Mouse (Mus musculus): ENCODE data around the gene Sema4b. TPM values are rescaled to one million over a fixed set of nuclear protein-coding genes. Genes with fewer than 3 reads are reported as not detected.

Gene Sema4b
- 41.3 and 42.9 TPM in 2 replicates for total RNA-seq (2017)

GRCm38 (mm10) chr7:80186531-80187296 lies at the start of gene Sema4b:
Sema4b (plus strand) TSS chr7:80186841.
- ATAC-seq (ENCODE audit: extremely low read depth, insufficient number of reproducible peaks, low FRiP score, poor library complexity, severe bottlenecking) = peak; percentile 50

GRCm38 (mm10) chr7:80138375-80138774 lies 48.3 kb upstream of the Sema4b start:
- no peak for ATAC-seq (ENCODE audit: extremely low read depth, insufficient number of reproducible peaks, low FRiP score, poor library complexity, severe bottlenecking)

GRCm38 (mm10) chr7:80140815-80141214 lies 45.8 kb upstream of the Sema4b start:
- peak; percentile 70 for ATAC-seq (ENCODE audit: extremely low read depth, insufficient number of reproducible peaks, low FRiP score, poor library complexity, severe bottlenecking)

GRCm38 (mm10) chr7:80143331-80144273 lies 43.0 kb upstream of the Sema4b start:
- ATAC-seq (ENCODE audit: extremely low read depth, insufficient number of reproducible peaks, low FRiP score, poor library complexity, severe bottlenecking) = peak; percentile 89

GRCm38 (mm10) chr7:80144695-80145094 lies 41.9 kb upstream of the Sema4b start:
- no peak for ATAC-seq (ENCODE audit: extremely low read depth, insufficient number of reproducible peaks, low FRiP score, poor library complexity, severe bottlenecking)

DNA sequence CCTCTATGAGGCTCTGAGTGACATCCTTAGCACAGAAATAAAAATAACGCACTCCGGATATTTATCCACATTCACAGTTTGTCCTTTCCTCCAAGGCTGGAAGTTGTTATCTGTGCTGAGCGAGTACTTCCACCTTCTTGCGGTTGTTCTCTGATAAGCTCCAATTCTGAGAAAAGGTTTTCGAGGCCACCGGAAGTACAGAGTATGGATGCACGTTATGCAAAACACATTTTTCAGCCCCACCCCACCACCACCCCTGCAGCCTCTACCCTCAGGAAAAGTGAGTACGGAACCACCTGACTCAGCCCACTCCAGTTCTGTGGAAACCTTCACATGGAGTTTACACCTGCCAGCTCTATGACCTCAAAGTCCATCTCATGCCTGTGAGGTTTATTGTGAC lies 40.6 kb upstream of the Sema4b start:
- no peak for ATAC-seq (ENCODE audit: extremely low read depth, insufficient number of reproducible peaks, low FRiP score, poor library complexity, severe bottlenecking)

DNA sequence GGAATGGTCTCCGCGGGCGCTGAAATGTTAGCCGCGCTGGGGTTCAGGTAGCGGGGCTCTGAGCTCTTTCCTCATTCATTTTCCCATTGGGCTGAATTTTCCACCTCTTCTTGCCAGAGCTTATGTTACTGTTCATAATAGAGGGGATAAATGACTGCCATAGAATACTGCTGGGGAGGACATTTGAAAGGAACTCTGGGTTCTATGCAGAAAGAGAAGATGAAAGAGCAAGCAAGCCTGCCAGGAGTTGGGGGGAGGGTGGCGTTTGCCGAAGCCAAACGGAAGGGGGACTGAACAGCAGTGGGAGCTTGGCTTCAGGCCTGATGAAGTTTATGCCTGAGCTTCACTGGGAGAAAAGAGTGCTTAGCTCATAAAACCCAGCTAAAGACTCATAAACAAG lies 37.3 kb upstream of the Sema4b start:
- no peak for ATAC-seq (ENCODE audit: extremely low read depth, insufficient number of reproducible peaks, low FRiP score, poor library complexity, severe bottlenecking)

GRCm38 (mm10) chr7:80152152-80152551 lies 34.5 kb upstream of the Sema4b start:
- ATAC-seq (ENCODE audit: extremely low read depth, insufficient number of reproducible peaks, low FRiP score, poor library complexity, severe bottlenecking) = no peak

- ATAC-seq (ENCODE audit: extremely low read depth, insufficient number of reproducible peaks, low FRiP score, poor library complexity, severe bottlenecking) = no peak
These were observed 33.9 kb upstream of the Sema4b start for GRCm38 (mm10) chr7:80152756-80153155.

- ATAC-seq (ENCODE audit: extremely low read depth, insufficient number of reproducible peaks, low FRiP score, poor library complexity, severe bottlenecking) = peak; percentile 73
These were observed 32.0 kb upstream of the Sema4b start for GRCm38 (mm10) chr7:80154689-80155088.

DNA sequence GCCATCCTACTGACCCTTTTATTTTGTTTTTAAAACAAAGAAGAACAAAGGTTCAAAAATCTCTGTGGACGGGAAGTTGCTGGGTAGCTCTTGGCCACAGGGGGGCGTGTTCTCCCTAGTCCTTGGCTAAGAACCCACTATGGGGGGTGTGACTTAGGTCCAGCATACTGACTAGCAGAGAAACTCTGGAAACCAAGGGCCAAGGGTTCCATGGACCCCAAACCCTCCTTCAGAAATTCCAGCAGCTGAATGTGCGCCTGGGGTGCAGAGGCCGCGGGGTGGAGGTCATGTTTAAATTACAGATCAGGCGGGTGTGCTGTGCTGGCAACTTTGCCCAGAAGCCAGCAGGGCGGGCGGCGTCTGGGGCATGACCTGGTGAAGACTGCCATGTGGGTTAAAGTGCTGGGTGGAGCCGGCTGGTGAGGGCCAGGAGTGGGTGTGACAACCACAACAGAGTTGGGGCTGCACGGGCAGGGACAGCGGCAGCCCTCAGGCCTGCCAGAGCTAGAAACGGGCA lies 29.9 kb upstream of the Sema4b start:
- ATAC-seq (ENCODE audit: extremely low read depth, insufficient number of reproducible peaks, low FRiP score, poor library complexity, severe bottlenecking) = no peak

DNA sequence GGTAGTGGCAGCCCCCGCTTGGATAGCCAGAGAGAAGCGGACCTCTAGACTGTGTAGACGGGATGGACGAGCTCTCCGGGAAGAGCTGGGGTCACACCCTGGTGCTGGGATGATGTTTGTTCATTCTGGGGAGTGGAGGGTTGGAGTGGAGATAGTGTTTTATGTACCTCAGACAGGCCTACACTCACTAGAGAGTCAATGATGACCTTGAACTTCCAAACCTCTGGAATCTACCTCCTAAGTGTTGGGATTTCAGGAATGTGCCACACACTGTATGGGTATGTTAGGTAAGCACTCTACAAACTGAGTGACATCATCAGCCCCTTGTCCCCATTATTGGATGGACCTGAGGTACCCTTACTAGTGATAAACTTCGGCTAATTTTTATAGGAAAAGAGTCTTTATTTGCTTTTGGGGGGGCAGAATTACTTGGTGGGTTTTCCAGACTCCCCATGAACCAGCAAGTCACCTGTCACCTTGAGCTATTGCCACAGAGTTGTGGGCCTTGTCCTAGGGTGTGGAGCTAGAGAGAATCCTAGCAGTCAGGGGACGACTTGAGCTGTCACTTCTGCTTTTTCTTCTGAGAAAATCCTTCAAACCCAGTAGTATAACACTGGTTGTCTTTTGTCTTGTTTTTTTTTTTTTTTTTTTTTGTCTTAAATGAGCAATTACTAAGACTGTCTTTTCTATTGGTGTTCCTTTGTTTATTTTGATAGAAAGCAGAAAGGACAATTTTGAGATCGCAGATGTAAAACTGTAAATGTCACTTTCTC lies 28.0 kb upstream of the Sema4b start:
- ATAC-seq (ENCODE audit: extremely low read depth, insufficient number of reproducible peaks, low FRiP score, poor library complexity, severe bottlenecking) = no peak

- ATAC-seq (ENCODE audit: extremely low read depth, insufficient number of reproducible peaks, low FRiP score, poor library complexity, severe bottlenecking) = no peak
These were observed 26.2 kb upstream of the Sema4b start for GRCm38 (mm10) chr7:80160293-80160944.

DNA sequence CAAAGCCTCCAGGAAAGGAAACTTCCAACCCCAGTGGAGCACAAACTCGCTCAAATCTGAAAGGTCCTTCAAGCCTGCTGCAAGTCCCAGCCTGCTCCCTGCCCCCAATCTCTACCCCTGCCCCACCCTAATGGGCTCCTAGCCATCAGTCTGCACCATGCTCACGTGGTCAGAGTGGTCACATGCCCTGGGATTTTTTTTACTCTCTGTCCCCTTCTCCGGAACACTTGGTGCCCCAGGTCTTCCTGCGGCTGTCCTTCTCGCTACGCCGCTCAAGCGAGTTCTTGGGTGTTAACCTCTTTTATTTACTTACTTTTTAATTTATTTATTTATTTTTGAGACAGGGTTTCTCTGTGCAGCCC lies 25.7 kb upstream of the Sema4b start:
- ATAC-seq (ENCODE audit: extremely low read depth, insufficient number of reproducible peaks, low FRiP score, poor library complexity, severe bottlenecking) = no peak

DNA sequence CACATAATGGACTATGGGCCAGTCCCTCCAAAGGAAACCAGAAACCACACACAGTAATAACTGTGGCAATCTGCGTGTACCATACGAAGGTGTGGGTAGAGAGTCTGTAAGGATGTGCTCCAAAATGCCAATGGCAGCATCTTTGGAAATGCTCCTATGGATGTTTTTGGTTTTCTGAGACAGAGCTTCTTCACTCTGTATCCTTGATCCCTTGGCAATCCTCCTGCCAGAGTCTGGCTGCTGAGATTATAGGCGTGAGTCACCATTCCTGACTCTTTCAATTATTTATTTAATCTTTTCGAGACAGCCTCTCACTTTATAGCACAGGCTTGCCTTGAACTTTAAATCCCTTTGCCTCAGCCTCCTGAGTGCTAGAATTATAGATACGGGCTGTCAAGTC lies 21.2 kb upstream of the Sema4b start:
- ATAC-seq (ENCODE audit: extremely low read depth, insufficient number of reproducible peaks, low FRiP score, poor library complexity, severe bottlenecking) = no peak

DNA sequence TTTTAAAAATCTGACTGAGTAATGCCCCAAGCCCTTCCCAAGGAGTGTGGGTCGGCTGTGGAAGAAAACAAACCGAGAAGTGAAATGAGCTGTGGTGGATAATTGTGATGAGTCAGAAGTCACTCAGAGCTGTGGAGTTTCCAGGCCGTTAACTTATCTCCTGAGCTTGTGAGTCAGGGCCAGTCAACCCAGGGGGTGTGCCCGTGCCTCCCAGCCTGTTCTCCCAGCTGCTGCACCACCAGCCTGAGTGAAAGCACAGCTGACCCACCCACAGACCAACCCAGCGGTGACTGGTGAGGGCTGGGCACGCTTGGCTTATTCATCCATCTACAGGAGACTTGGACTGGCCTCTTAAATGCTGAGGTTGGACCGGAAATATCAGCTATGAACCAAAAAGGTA lies 19.9 kb upstream of the Sema4b start:
- ATAC-seq (ENCODE audit: extremely low read depth, insufficient number of reproducible peaks, low FRiP score, poor library complexity, severe bottlenecking) = no peak

- ATAC-seq (ENCODE audit: extremely low read depth, insufficient number of reproducible peaks, low FRiP score, poor library complexity, severe bottlenecking) = no peak
These were observed 16.8 kb upstream of the Sema4b start for GRCm38 (mm10) chr7:80169847-80170246.

DNA sequence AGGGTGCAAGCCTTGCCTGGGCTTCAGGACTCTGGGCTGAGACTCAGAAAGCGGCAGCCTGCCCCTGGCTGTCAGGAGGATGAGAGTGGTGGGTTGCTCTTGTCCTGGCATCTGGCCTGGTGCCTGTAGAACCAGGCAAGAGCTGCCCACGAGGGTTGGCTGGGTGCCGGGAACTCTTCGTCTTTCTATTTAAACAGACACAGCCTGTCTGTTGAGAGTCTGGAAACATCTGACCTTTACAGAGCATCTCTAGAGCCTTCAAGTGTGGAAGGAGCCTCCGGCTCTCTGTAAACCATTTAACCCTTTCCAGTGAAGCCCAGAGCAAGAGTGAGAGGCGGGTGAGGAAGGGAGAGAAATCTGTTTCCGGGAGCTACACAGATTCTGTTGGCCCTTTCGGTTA lies 15.3 kb upstream of the Sema4b start:
- no peak for ATAC-seq (ENCODE audit: extremely low read depth, insufficient number of reproducible peaks, low FRiP score, poor library complexity, severe bottlenecking)

All from neutrophil, adult 5-6 weeks (primary cell).